Mouse (Mus musculus): ENCODE measurements around the gene Sub1.

Sub1 gene

GRCm38 (mm10) chr15:11966367-11966766, 30.4 kb downstream of the Sub1 start:
- peak; percentile 28 for DNase-seq (ENCODE audit: low spot score)

GRCm38 (mm10) chr15:11965201-11965845, 31.5 kb downstream of the Sub1 start:
- DNase-seq (ENCODE audit: low spot score) = no peak

GRCm38 (mm10) chr15:11963791-11964525, 32.8 kb downstream of the Sub1 start:
- no peak for DNase-seq (ENCODE audit: low spot score)

- DNase-seq (ENCODE audit: low spot score) = no peak
These were observed 37.1 kb downstream of the Sub1 start for GRCm38 (mm10) chr15:11959716-11960115.

GRCm38 (mm10) chr15:11956129-11956528, 40.7 kb downstream of the Sub1 start:
- no peak for DNase-seq (ENCODE audit: low spot score)

GRCm38 (mm10) chr15:11954190-11954589, 42.6 kb downstream of the Sub1 start:
- no peak for DNase-seq (ENCODE audit: low spot score)

- no peak for DNase-seq (ENCODE audit: low spot score)
These were observed 44.6 kb downstream of the Sub1 start for GRCm38 (mm10) chr15:11952159-11952558.

GRCm38 (mm10) chr15:11951181-11951580, 45.6 kb downstream of the Sub1 start:
- DNase-seq (ENCODE audit: low spot score) = no peak

GRCm38 (mm10) chr15:11950144-11950543, 46.6 kb downstream of the Sub1 start:
- DNase-seq (ENCODE audit: low spot score) = no peak

- DNase-seq (ENCODE audit: low spot score) = no peak
These were observed 47.3 kb downstream of the Sub1 start for GRCm38 (mm10) chr15:11949490-11949889.

GRCm38 (mm10) chr15:11940855-11941254, 55.9 kb downstream of the Sub1 start:
- DNase-seq (ENCODE audit: low spot score) = no peak
